Mouse (Mus musculus): ENCODE measurements around the gene Gm29423.
"Not testable (repeated sequence)": the region's sequence is repeated elsewhere in the genome, so short reads cannot be mapped to it uniquely, and the experiment has no call there.

- TF ChIP-seq GATA1, TAL1 (IDR thresholded peaks at IDR 0.05; ENCODE audit: low read length): not testable (repeated sequence)
Observed at GRCm38 (mm10) chrY:70303187-70303586, at the start of gene Gm29423, which contains the start of gene Gm29644.

Data from erythroblast, embryonic 14.5 days (primary cell).